Mouse (Mus musculus) MEL (cell line): ENCODE measurements at regions not wholly inside any gene's neighbourhood (a gene's known extent, or its start where the extent isn't known, plus 50 kb on each side); places are given as distances from the start of the nearest gene placed in this dataset.

Source experiments
- DNase-seq: peaks from one replicate; pipeline ENCODE4 v3.0.0; 2011; ENCODE audit warnings: low read depth, low spot score
- H3K27ac ChIP-seq: 2 replicates; pipeline ENCODE4 v1.5.1; 2012; ENCODE audit warnings: low read depth, mild to moderate bottlenecking, control low read depth, low read length, moderate library complexity; ENCODE audit not compliant: control insufficient read depth
- H3K27me3 ChIP-seq, 2 experiments: fragments of 150-350 bp in 1 of 2; sonication (generic) in 1 of 2; 2 replicates each; pipeline ENCODE4 v1.6.1; 2012; ENCODE audit warnings: low read length in 2 of 2, mild to moderate bottlenecking in 2 of 2, improper control_type of control experiment in 1 of 2, moderate library complexity in 1 of 2; ENCODE audit not compliant: insufficient read depth in 2 of 2, control insufficient read depth in 1 of 2
- H3K36me3 ChIP-seq, 2 experiments: 2 replicates each; pipeline ENCODE4 v1.6.1; 2012 to 2014; ENCODE audit warnings: low read length in 2 of 2, improper control_type of control experiment in 1 of 2, inconsistent platforms in 1 of 2, mild to moderate bottlenecking in 1 of 2; ENCODE audit not compliant: insufficient read depth in 2 of 2, control insufficient read depth in 1 of 2
- H3K4me1 ChIP-seq, 2 experiments: fragments of 150-350 bp in 1 of 2; sonication (generic) in 1 of 2; 2 replicates each; pipeline ENCODE4 v1.6.1; 2012; ENCODE audit warnings: low read length in 2 of 2, improper control_type of control experiment in 1 of 2, mild to moderate bottlenecking in 1 of 2; ENCODE audit not compliant: insufficient read depth in 2 of 2, control insufficient read depth in 1 of 2
- H3K4me3 ChIP-seq, 2 experiments: fragments of 150-350 bp in 1 of 2; sonication (generic) in 1 of 2; 2 replicates each; pipeline ENCODE4 v1.5.1; 2012; ENCODE audit warnings: low read depth in 2 of 2, low read length in 2 of 2, mild to moderate bottlenecking in 2 of 2, moderate library complexity in 2 of 2, control low read depth in 1 of 2, improper control_type of control experiment in 1 of 2; ENCODE audit not compliant: control insufficient read depth in 1 of 2, insufficient read depth in 1 of 2
- H3K79me2 ChIP-seq: 2 replicates; pipeline ENCODE4 v1.6.1; 2012; ENCODE audit warnings: mild to moderate bottlenecking, low read length, moderate library complexity; ENCODE audit not compliant: control insufficient read depth, poor library complexity, insufficient read depth
- H3K9ac ChIP-seq: 2 replicates; pipeline ENCODE4 v1.6.1; 2012; ENCODE audit warnings: low read depth, mild to moderate bottlenecking, control low read depth, low read length, moderate library complexity; ENCODE audit not compliant: control insufficient read depth, poor library complexity, severe bottlenecking
- H3K9me3 ChIP-seq: fragments of 150-350 bp; sonication (generic); replicated peaks from 2 replicates; pipeline ENCODE4 v1.6.1; 2012; ENCODE audit warnings: mild to moderate bottlenecking, low read length, improper control_type of control experiment, moderate library complexity; ENCODE audit not compliant: insufficient read depth
- BHLHE40 ChIP-seq: IDR thresholded peaks from 2 replicates; pipeline ENCODE4 v1.6.1; 2012; ENCODE audit warnings: low read depth, mild to moderate bottlenecking, inconsistent platforms, low read length, improper control_type of control experiment, borderline replicate concordance
- CHD1 ChIP-seq: IDR thresholded peaks from 2 replicates; pipeline ENCODE4 v1.6.1; 2012; ENCODE audit warnings: low read depth, mild to moderate bottlenecking, inconsistent platforms, low read length, improper control_type of control experiment
- CHD2 ChIP-seq: IDR thresholded peaks from 2 replicates; pipeline ENCODE4 v1.6.1; 2011; ENCODE audit warnings: low read length, improper control_type of control experiment
- CTCF ChIP-seq, 3 experiments: IDR thresholded peaks in 2 of 3; conservative IDR thresholded peaks in 1 of 3; 2 replicates each; pipeline ENCODE4 v1.5.1; 2011 to 2012; ENCODE audit warnings: low read length in 3 of 3, low read depth in 2 of 3, mild to moderate bottlenecking in 2 of 3, improper control_type of control experiment in 1 of 3, inconsistent platforms in 1 of 3, mixed read lengths in 1 of 3, moderate library complexity in 1 of 3; ENCODE audit not compliant: control insufficient read depth in 1 of 3, insufficient read depth in 1 of 3, poor library complexity in 1 of 3, severe bottlenecking in 1 of 3
- E2F4 ChIP-seq: IDR thresholded peaks from 2 replicates; pipeline ENCODE4 v1.6.1; 2011; ENCODE audit warnings: low read depth, low read length, improper control_type of control experiment, borderline replicate concordance
- ELF1 ChIP-seq: IDR thresholded peaks from 2 replicates; pipeline ENCODE4 v1.6.1; 2014; ENCODE audit warnings: low read depth, mild to moderate bottlenecking, inconsistent platforms, low read length, improper control_type of control experiment, moderate library complexity
- EP300 ChIP-seq, 2 experiments: IDR thresholded peaks; 2 replicates each; pipeline ENCODE4 v1.6.1; 2011; ENCODE audit warnings: improper control_type of control experiment in 2 of 2, low read length in 2 of 2, low read depth in 1 of 2, mild to moderate bottlenecking in 1 of 2
- GATA1 ChIP-seq: IDR thresholded peaks from 2 replicates; pipeline ENCODE4 v1.6.1; 2011; ENCODE audit warnings: low read depth, low read length, improper control_type of control experiment
- JUND ChIP-seq: IDR thresholded peaks from 2 replicates; pipeline ENCODE4 v1.6.1; 2011; ENCODE audit warnings: low read depth, mild to moderate bottlenecking, improper control_type of control experiment, low read length
- MAFK ChIP-seq: IDR thresholded peaks from 2 replicates; pipeline ENCODE4 v1.6.1; 2011; ENCODE audit warnings: low read depth, mild to moderate bottlenecking, low read length, improper control_type of control experiment, borderline replicate concordance
- MEF2A ChIP-seq: IDR thresholded peaks from 2 replicates; pipeline ENCODE4 v1.6.1; 2014; ENCODE audit warnings: low read depth, mild to moderate bottlenecking, inconsistent platforms, low read length, improper control_type of control experiment; ENCODE audit not compliant: poor library complexity, insufficient replicate concordance, severe bottlenecking; ENCODE audit errors: extremely low read depth
- MXI1 ChIP-seq: IDR thresholded peaks from 2 replicates; pipeline ENCODE4 v1.6.1; 2011; ENCODE audit warnings: mild to moderate bottlenecking, low read depth, low read length, improper control_type of control experiment
- MYB ChIP-seq: IDR thresholded peaks from 2 replicates; pipeline ENCODE4 v1.6.1; 2011; ENCODE audit warnings: mild to moderate bottlenecking, low read depth, low read length, improper control_type of control experiment
- MYC ChIP-seq: IDR thresholded peaks from 2 replicates; pipeline ENCODE4 v1.6.1; 2011; ENCODE audit warnings: low read depth, mild to moderate bottlenecking, low read length, improper control_type of control experiment, moderate library complexity
- POLR2AphosphoS2 ChIP-seq: IDR thresholded peaks from 2 replicates; pipeline ENCODE4 v1.6.1; 2011; ENCODE audit warnings: low read length, improper control_type of control experiment
- POLR2AphosphoS5 ChIP-seq: IDR thresholded peaks from 2 replicates; pipeline ENCODE4 v1.6.1; 2012; ENCODE audit warnings: low read depth, borderline replicate concordance, mild to moderate bottlenecking, inconsistent platforms, low read length, moderate library complexity, mixed read lengths
- RAD21 ChIP-seq: IDR thresholded peaks from 2 replicates; pipeline ENCODE4 v1.6.1; 2011; ENCODE audit warnings: mild to moderate bottlenecking, low read depth, low read length, improper control_type of control experiment
- RCOR1 ChIP-seq: IDR thresholded peaks from 2 replicates; pipeline ENCODE4 v1.6.1; 2012; ENCODE audit warnings: low read depth, mild to moderate bottlenecking, inconsistent platforms, low read length, improper control_type of control experiment
- SMC3 ChIP-seq: IDR thresholded peaks from 2 replicates; pipeline ENCODE4 v1.6.1; 2011; ENCODE audit warnings: low read depth, low read length, improper control_type of control experiment
- TAL1 ChIP-seq: IDR thresholded peaks from 2 replicates; pipeline ENCODE4 v1.6.1; 2012; ENCODE audit warnings: mild to moderate bottlenecking, inconsistent platforms, low read length, moderate library complexity, mixed read lengths
- TCF12 ChIP-seq: IDR thresholded peaks from 2 replicates; pipeline ENCODE4 v1.6.1; 2014; ENCODE audit warnings: low read depth, mild to moderate bottlenecking, inconsistent platforms, low read length, improper control_type of control experiment, moderate library complexity
- UBTF ChIP-seq: IDR thresholded peaks from 2 replicates; pipeline ENCODE4 v1.6.1; 2012; ENCODE audit warnings: low read depth, mild to moderate bottlenecking, inconsistent platforms, low read length, improper control_type of control experiment, moderate library complexity, borderline replicate concordance; ENCODE audit not compliant: insufficient read depth
- USF1 ChIP-seq: IDR thresholded peaks from 2 replicates; pipeline ENCODE4 v1.6.1; 2014; ENCODE audit warnings: low read depth, mild to moderate bottlenecking, inconsistent platforms, low read length, improper control_type of control experiment, moderate library complexity
- ZNF384 ChIP-seq: IDR thresholded peaks from 2 replicates; pipeline ENCODE4 v1.6.1; 2012; ENCODE audit warnings: low read depth, mild to moderate bottlenecking, inconsistent platforms, low read length, improper control_type of control experiment

- H3K9ac ChIP-seq = no peak overlapping the region
- no peaks in the 10 kb centered on the region for H3K27me3 ChIP-seq
- peak; percentile 35 for DNase-seq
- H3K79me2 ChIP-seq = no peaks in the 10 kb centered on the region
- no peak overlapping the region for H3K27ac ChIP-seq
- H3K4me3 ChIP-seq = no peak overlapping the region
- H3K4me1 ChIP-seq = no peaks in the 10 kb centered on the region
- H3K36me3 ChIP-seq = no peaks in the 10 kb centered on the region
- TF ChIP-seq SMC3 (no peak), USF1 (no peak), RAD21 (no peak), MXI1 (no peak), TAL1 (no peak), E2F4 (no peak), GATA1 (no peak), RCOR1 (no peak), JUND (no peak), ZNF384 (no peak), CTCF (IDR thresholded peaks at IDR 0.05 in 2 of 3, conservative IDR thresholded peaks at IDR 0.05 in 1 of 3; ENCODE audit: control insufficient read depth in 1 of 3, insufficient read depth in 1 of 3, low read depth in 2 of 3, low read length in 3 of 3, poor library complexity in 1 of 3, severe bottlenecking in 1 of 3) (no peak), EP300 (IDR thresholded peaks at IDR 0.05; ENCODE audit: low read depth in 1 of 2, low read length in 2 of 2) (no peak)
- H3K9me3 ChIP-seq = no peaks in the 10 kb centered on the region
Observed at GRCm38 (mm10) chr6:14147370-14147769, 276.1 kb upstream of the 2610001J05Rik start.

GRCm38 (mm10) chr6:14146394-14146793, 275.1 kb upstream of the 2610001J05Rik start:
- Histone ChIP-seq H3K9me3 (no peaks in the 10 kb centered on the region), H3K4me3 (no peak overlapping the region), H3K4me1 (no peaks in the 10 kb centered on the region), H3K9ac (no peak overlapping the region), H3K79me2 (no peaks in the 10 kb centered on the region), H3K27ac (no peak overlapping the region), H3K27me3 (no peaks in the 10 kb centered on the region), H3K36me3 (no peaks in the 10 kb centered on the region)
- TF ChIP-seq TCF12 (no peak), GATA1 (no peak), MEF2A (no peak), USF1 (no peak), MYB (no peak), JUND (no peak), RAD21 (no peak), MYC (no peak), UBTF (no peak), SMC3 (no peak), POLR2AphosphoS5 (no peak), BHLHE40 (no peak), CHD1 (no peak), MAFK (no peak), CHD2 (no peak), CTCF (IDR thresholded peaks at IDR 0.05 in 2 of 3, conservative IDR thresholded peaks at IDR 0.05 in 1 of 3; ENCODE audit: control insufficient read depth in 1 of 3, insufficient read depth in 1 of 3, low read depth in 2 of 3, low read length in 3 of 3, poor library complexity in 1 of 3, severe bottlenecking in 1 of 3) (no peak), POLR2AphosphoS2 (no peak), ELF1 (no peak)
- DNase-seq = no peak
